Mouse (Mus musculus) Patski (cell line): ENCODE measurements around the gene Mapk6. TPM values are rescaled to one million over a fixed set of nuclear protein-coding genes. Genes with fewer than 3 reads are reported as not detected.
A peak's percentile ranks its signal among the peaks of the same experiment; 100 is the strongest.
"Not testable (repeated sequence)": the region's sequence is repeated elsewhere in the genome, so short reads cannot be mapped to it uniquely, and the experiment has no call there.

ENCODE experiments used
- ATAC-seq: fragments of 100-300 bp; one replicate; pipeline ENCODE4 v1.8.0; 2021
- CTCF ChIA-PET: fragments of 350-600 bp; sonication (Branson Sonifier 250); formaldehyde crosslinking; loops from one replicate; lab custom pipeline; 2022; ENCODE audit warnings: inconsistent platforms; lab: Charles Lee
- POLR2A ChIA-PET: fragments of 350-600 bp; sonication (Branson Sonifier 250); formaldehyde crosslinking; loops from one replicate; lab custom pipeline; 2022; ENCODE audit warnings: antibody characterized with exemption, inconsistent platforms; lab: Charles Lee
- DNase-seq: peaks from one replicate; pipeline ENCODE4 v3.0.0-alpha.2; 2011; ENCODE audit warnings: low read depth, low spot score
- H3K27me3 ChIP-seq: fragments of 371-371 bp; one replicate; pipeline ENCODE4 v1.5.1; 2021
- CTCF ChIP-seq: fragments of 100-300 bp; IDR thresholded peaks from one replicate; pipeline ENCODE4 v1.5.1; 2021
- in situ Hi-C: fragments of 300-500 bp; cut with MboI; formaldehyde crosslinking; loops from 3 replicates; pipeline ENCODE4 v1.11.1; 2018; ENCODE audit warnings: low pct_unique_long_range_greater_than_20kb, mixed read lengths
- polyA plus RNA-seq: library from polyadenylated mRNA; unstranded; gene quantifications from one replicate; pipeline ENCODE4 v1.2.3, GENCODE M21; 2021

The Mapk6 gene
- 74.9 TPM for polyA plus RNA-seq

DNA sequence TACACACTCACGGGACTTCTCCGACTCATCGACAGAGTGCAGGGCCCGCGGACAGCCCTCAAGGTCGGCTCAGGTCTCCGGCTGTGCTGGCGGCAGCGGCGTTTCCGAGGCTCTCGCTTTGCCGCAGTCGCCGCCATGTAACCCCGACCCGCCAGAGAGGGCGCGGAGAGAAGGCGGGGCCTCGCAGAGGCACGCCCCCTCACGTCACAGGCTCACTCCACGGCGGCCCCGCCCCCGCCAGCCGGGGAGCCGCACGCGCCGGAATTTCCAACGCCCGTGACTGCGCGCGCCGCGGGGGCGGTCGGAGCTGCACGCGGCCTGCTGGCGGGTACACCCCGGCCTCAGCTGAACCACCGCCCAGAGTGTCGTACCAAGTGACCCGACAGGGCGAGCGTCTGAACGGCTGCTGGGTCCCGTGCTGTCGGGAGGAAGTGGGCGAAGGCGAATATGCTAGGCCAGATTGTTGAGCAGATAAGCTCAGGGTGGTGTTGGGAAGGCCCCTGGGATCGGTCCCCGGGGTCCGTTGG is at the start of gene Mapk6:
Mapk6 (minus strand) TSS at position 154 of the 527 bp plus-strand sequence.
- no peak for TF ChIP-seq CTCF
- in situ Hi-C loops: no loop called here
- CTCF ChIA-PET: interaction anchor here (1.0 to 1.7 kb wide), 7 partner anchors 10 to 47 kb away, joined by 3 to 5 read pairs (median 4); no protein-coding TSS in a partner anchor
- no peaks in the 10 kb centered on the region for H3K27me3 ChIP-seq
- POLR2A ChIA-PET: interaction anchor here (1.1 to 2.3 kb wide), 5 partner anchors 9 to 30 kb away, joined by 3 to 16 read pairs (median 3); no protein-coding TSS in a partner anchor
- DNase-seq (no peak), ATAC-seq (peak; percentile 81)

DNA sequence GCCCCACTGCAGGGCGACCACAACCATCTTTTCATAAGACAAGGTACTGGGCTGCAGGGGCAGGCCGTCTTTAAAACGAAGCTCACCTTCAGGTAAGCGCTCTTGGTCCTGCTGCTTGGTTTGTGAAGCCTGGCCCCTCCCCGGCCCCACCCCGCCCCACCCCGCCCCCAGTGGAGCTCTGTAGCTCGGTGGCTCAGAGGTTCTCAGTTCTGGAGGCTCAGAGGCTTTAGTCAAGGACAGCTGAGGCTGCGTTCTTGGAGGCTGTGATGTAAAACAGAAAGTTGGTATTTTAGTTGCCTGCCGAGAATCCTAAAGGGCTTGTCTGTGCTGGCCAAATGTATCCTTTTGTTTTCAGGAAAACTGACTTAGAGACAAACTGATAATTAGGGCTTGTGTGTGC is 45.9 kb upstream of the Mapk6 start:
- ATAC-seq: no peak
- no peak for DNase-seq
- ChIA-PET POLR2A (no interaction called here), CTCF (interaction anchor here (1.0 to 1.6 kb wide), 3 partner anchors 9 to 94 kb away, joined by 3 to 6 read pairs (median 6); no protein-coding TSS in a partner anchor)
- H3K27me3 ChIP-seq: no peaks in the 10 kb centered on the region
- in situ Hi-C loops: no loop called here
- no peak for TF ChIP-seq CTCF

DNA sequence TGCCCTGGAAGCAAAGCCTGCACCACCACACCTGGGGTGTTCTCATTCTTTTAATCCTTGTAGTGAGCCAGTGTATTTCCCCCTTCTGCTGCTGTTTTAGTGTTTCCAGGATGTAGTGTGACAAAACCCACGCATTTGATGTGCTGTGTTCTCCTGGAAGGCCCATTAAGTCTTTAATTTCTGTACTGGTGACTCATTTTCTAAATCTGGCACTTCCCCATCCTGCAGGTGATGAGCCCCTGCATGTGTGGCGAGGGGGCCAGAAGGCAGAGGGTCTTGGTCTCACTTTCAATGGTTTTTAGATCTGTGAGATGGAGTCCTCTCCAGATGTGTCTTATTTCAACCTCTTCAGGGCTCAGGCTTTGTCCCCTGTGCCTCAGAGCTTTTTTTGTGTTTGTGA is 44.2 kb upstream of the Mapk6 start:
- CTCF ChIA-PET: interaction anchor here (1.6 kb wide), 1 partner anchor 92 kb away, joined by 6 read pairs; no protein-coding TSS in a partner anchor
- no peak for TF ChIP-seq CTCF
- POLR2A ChIA-PET: no interaction called here
- no peaks in the 10 kb centered on the region for H3K27me3 ChIP-seq
- DNase-seq (no peak), ATAC-seq (no peak)
- in situ Hi-C loops: no loop called here

GRCm38 (mm10) chr9:75448021-75448420 is 38.2 kb upstream of the Mapk6 start:
- in situ Hi-C loops: loop anchor here (25.0 kb wide), 1 partner anchor 386 kb away; the partner anchor contains the start of gene Myo5a
- POLR2A ChIA-PET: no interaction called here
- no peak for TF ChIP-seq CTCF
- ATAC-seq (no peak), DNase-seq (no peak)
- no peaks in the 10 kb centered on the region for H3K27me3 ChIP-seq
- CTCF ChIA-PET: no interaction called here

GRCm38 (mm10) chr9:75446574-75446973 is 36.8 kb upstream of the Mapk6 start:
- ATAC-seq, CTCF ChIA-PET, POLR2A ChIA-PET, H3K27me3 ChIP-seq, DNase-seq: not testable (repeated sequence)
- in situ Hi-C loops: loop anchor here (25.0 kb wide), 1 partner anchor 384 kb away; the partner anchor contains the start of gene Myo5a

GRCm38 (mm10) chr9:75444981-75445380 is 35.2 kb upstream of the Mapk6 start:
- ChIA-PET CTCF (no interaction called here), POLR2A (no interaction called here)
- no peaks in the 10 kb centered on the region for H3K27me3 ChIP-seq
- ATAC-seq: no peak
- in situ Hi-C loops: loop anchor here (5.0 to 25.0 kb wide), 2 partner anchors 88 to 383 kb away; partner anchors contain the start of gene Myo5a
- TF ChIP-seq CTCF: no peak
- DNase-seq: no peak

GRCm38 (mm10) chr9:75441691-75442131 is 31.9 kb upstream of the Mapk6 start:
- CTCF ChIA-PET: interaction anchor here (0.9 to 1.3 kb wide), 2 partner anchors 25 to 35 kb away, joined by 3 read pairs; no protein-coding TSS in a partner anchor
- POLR2A ChIA-PET: interaction anchor here (0.7 kb wide), 1 partner anchor 74 kb away, joined by 3 read pairs; no protein-coding TSS in a partner anchor
- H3K27me3 ChIP-seq: no peaks in the 10 kb centered on the region
- TF ChIP-seq CTCF: peak; percentile 78
- no peak for DNase-seq
- ATAC-seq: peak; percentile 77
- in situ Hi-C loops: loop anchor here (5.0 to 25.0 kb wide), 2 partner anchors 84 to 379 kb away; partner anchors contain the start of gene Myo5a

DNA sequence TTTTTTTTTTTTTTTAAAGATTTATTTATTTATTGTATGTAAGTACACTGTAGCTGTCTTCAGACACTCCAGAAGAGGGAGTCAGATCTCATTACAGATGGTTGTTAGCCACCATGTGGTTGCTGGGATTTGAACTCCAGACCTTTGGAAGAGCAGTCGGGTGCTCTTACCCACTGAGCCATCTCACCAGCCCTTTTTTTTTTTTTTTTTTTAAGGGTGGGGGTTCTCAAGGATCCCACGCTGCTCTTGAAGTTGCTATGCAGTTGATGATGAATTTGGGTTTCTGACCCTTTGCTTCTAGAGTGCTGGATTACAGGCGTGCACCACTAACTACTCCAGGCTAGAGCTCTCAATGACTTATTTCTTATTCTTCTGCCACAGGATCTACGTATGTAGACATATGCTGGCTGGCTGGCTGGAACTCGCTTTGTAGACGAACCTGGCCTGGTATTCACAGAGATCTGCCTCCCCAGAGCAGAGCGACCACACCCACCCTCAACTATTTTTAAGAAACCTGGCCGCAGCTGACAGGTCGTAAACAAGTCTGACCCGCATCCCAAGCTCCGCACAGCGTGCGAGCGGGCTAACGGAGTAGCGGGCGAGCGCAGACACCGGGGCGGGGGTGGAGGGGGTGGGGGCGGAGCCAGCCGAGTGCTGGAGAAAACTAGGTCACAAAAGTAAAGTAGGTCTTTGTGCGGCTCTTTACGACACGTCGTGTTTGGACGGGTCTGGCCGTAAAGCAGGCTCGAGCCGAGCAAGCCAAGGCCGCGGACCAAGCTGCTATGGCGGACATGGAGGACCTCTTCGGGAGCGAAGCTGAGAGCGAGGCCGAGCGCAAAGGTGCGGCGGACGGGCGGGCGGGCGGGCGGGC is 31.2 kb upstream of the Mapk6 start, which contains the start of gene Leo1:
Leo1 (plus strand) TSS at position 729 of the 871 bp plus-strand sequence.
- TF ChIP-seq CTCF: no peak
- ATAC-seq (peak; percentile 88), DNase-seq (no peak)
- in situ Hi-C loops: loop anchor here (5.0 to 25.0 kb wide), 2 partner anchors 84 to 379 kb away; partner anchors contain the start of gene Myo5a
- CTCF ChIA-PET: interaction anchor here (0.9 to 1.9 kb wide), 4 partner anchors 25 to 158 kb away, joined by 3 to 6 read pairs (median 3); no protein-coding TSS in a partner anchor
- H3K27me3 ChIP-seq: no peaks in the 10 kb centered on the region
- POLR2A ChIA-PET: interaction anchor here (0.6 to 1.4 kb wide), 3 partner anchors 15 to 73 kb away, joined by 3 read pairs; partner anchors contain the start of gene Mapk6

- ATAC-seq (no peak), DNase-seq (no peak)
- TF ChIP-seq CTCF: peak; percentile 73
- CTCF ChIA-PET: interaction anchor here (1.0 to 1.8 kb wide), 3 partner anchors 44 to 76 kb away, joined by 4 to 7 read pairs (median 4); no protein-coding TSS in a partner anchor
- in situ Hi-C loops: loop anchor here (10.0 to 25.0 kb wide), 2 partner anchors 153 to 376 kb away; partner anchors contain the start of gene Myo5a
- POLR2A ChIA-PET: interaction anchor here (1.8 kb wide), 1 partner anchor 28 kb away, joined by 6 read pairs; the partner anchor contains the start of gene Mapk6
- no peaks in the 10 kb centered on the region for H3K27me3 ChIP-seq
Observed at GRCm38 (mm10) chr9:75437653-75438385, 28.0 kb upstream of the Mapk6 start.
